8 mouse cellular contexts compared by ENCODE assay signal in the genomic region with DNA sequence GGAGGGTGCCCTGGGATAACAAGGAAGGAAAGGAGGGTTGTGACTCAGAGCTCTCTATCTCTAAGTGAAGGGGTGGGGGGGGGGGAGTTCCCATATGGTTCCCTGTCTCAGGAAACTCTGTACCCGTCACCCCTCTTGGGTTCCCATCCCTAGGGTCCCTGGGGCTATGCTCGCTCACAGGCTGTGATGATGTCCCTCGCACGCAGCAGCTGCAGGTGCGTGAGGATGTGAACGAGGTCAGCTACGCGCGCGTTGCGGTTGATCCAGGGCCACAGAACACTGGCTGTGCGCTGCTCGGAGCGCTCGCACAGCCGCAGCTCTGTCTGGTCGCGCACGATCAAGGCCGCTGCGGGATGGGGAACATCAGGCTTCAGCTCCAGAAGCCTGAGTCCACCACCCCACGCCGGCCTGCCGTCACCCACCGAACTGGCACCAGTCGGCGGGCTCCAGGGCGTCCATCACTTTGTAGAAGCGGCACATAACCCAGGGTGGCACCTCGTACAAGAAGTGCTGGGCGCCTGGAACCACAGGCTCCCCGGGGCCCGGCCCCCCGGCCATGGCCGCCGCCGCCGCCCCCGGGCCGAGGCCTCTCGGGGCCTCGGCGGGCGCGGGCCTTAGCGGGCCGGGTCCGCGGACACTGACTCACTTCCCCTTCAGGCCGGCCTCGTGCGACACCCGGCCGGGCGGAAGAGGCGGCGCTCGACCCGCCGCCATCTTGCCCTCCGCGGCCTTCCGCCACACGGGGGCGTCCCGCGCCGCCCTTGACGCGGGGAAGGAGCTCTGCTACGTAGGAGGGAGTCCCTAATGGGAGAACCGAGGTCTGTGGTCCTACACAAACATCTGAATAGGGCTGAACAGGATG. TPM values are rescaled to one million over a fixed set of nuclear protein-coding genes. Genes with fewer than 3 reads are reported as not detected.
DNase-seq lines count a peak whose midpoint lies in the region; ATAC-seq and TF ChIP-seq lines count a peak whose summit lies in the region.

Irak1 (minus strand) TSS at position 731 of the 862 bp plus-strand sequence.

- H3K79me2 ChIP-seq in MEL (ENCODE audit: control insufficient read depth, insufficient read depth, low read length, poor library complexity) = peaks cover 13% of the 10 kb centered on the region

- TF ChIP-seq POLR2A in MEL (IDR thresholded peaks at IDR 0.05; ENCODE audit: control insufficient read depth in 1 of 2, insufficient read depth in 1 of 2, low read depth in 1 of 2, low read length in 2 of 2, poor library complexity in 1 of 2) = peak; percentile 53 to 82; a peak in 2 of 4 replicates
- TF ChIP-seq POLR2A in lung, adult 2 months (IDR thresholded peaks at IDR 0.05; ENCODE audit: borderline replicate concordance, extremely low read depth, low read depth, low read length) = 0 out of 2 replicates have a peak, but pooled peaks have one; percentile 3

- peak; percentile 81 for DNase-seq in MEL (ENCODE audit: low read depth, low spot score)
- DNase-seq in cerebellum, adult 18-20 months = peak; percentile 73 to 85
- peak; percentile 81 for DNase-seq in forebrain, postnatal 0 days
- DNase-seq in heart, postnatal 36 days = peak; percentile 84 to 85
- DNase-seq in layer of hippocampus, adult 18-20 months (ENCODE audit: low spot score in 2 of 2) = peak; percentile 35 to 57
- DNase-seq in lung, adult 2 months = peak; percentile 72
- peak; percentile 79 for DNase-seq in testis, postnatal 14 days (ENCODE audit: low spot score)

- intact Hi-C loops in heart, postnatal 36 days (cut with DNase I) = loop anchor here (1.0 to 2.0 kb wide), 4 partner anchors 55 to 389 kb away; no protein-coding TSS in a partner anchor

- peaks cover 0 to 8% of the 10 kb centered on the region in 2 experiments; a peak in 3 of 4 replicates for H3K36me3 ChIP-seq in MEL (ENCODE audit: control insufficient read depth in 1 of 2, insufficient read depth in 2 of 2, low read length in 2 of 2)
- H3K36me3 ChIP-seq in forebrain, postnatal 0 days (ENCODE audit: insufficient read depth) = no peaks in the 10 kb centered on the region
- H3K36me3 ChIP-seq in neural tube, embryonic 15.5 days = no peaks in the 10 kb centered on the region

- 22% methylated on average over 66 of the region's 72 CpGs for WGBS in forebrain, postnatal 0 days
- 26% methylated on average over 70 of the region's 72 CpGs for WGBS in lung, adult 2 months
- 12% methylated on average over 58 of the region's 72 CpGs for WGBS in neural tube, embryonic 15.5 days

- H3K4me3 ChIP-seq in MEL (ENCODE audit: control insufficient read depth in 1 of 2, insufficient read depth in 1 of 2, low read depth in 2 of 2, low read length in 2 of 2) = peak within 1 kb of the TSS; percentile 66 to 99
- peak within 1 kb of the TSS; percentile 49 for H3K4me3 ChIP-seq in forebrain, postnatal 0 days (ENCODE audit: low read depth, low read length)
- peak within 1 kb of the TSS; percentile 96 for H3K4me3 ChIP-seq in lung, adult 2 months (replicated peaks; ENCODE audit: extremely low read depth, low read depth, low read length)
- peak within 1 kb of the TSS; percentile 54 for H3K4me3 ChIP-seq in neural tube, embryonic 15.5 days (replicated peaks)

- H3K4me2 ChIP-seq in forebrain, postnatal 0 days (ENCODE audit: low read depth) = peak within 1 kb of the TSS; percentile 57
- H3K4me2 ChIP-seq in neural tube, embryonic 15.5 days = peak within 1 kb of the TSS; percentile 59

- peak; percentile 50 for TF ChIP-seq RAD21 in MEL (IDR thresholded peaks at IDR 0.05; ENCODE audit: low read depth, low read length)

- peak; percentile 25 to 77 (median 65); a peak in 5 of 6 replicates for TF ChIP-seq CTCF in MEL (IDR thresholded peaks at IDR 0.05 in 2 of 3, conservative IDR thresholded peaks at IDR 0.05 in 1 of 3; ENCODE audit: control insufficient read depth in 1 of 3, insufficient read depth in 1 of 3, low read depth in 2 of 3, low read length in 3 of 3, poor library complexity in 1 of 3, severe bottlenecking in 1 of 3)
- peak; percentile 74 for TF ChIP-seq CTCF in forebrain, postnatal 0 days (IDR thresholded peaks at IDR 0.05; ENCODE audit: low read depth)
- peak; percentile 39 for TF ChIP-seq CTCF in lung, adult 2 months (IDR thresholded peaks at IDR 0.05; ENCODE audit: insufficient read depth, low read length)

- H3K27ac ChIP-seq in MEL (ENCODE audit: control insufficient read depth, low read depth, low read length) = peak within 1 kb of the TSS; percentile 77
- H3K27ac ChIP-seq in forebrain, postnatal 0 days (ENCODE audit: low read depth, low read length) = peak within 1 kb of the TSS; percentile 85
- H3K27ac ChIP-seq in neural tube, embryonic 15.5 days (replicated peaks) = peak within 1 kb of the TSS; percentile 87

- no peaks in the 10 kb centered on the region for H3K27me3 ChIP-seq in MEL (ENCODE audit: control insufficient read depth in 1 of 2, insufficient read depth in 2 of 2, low read length in 2 of 2)
- H3K27me3 ChIP-seq in forebrain, postnatal 0 days (ENCODE audit: insufficient read depth, low read length) = no peaks in the 10 kb centered on the region
- no peaks in the 10 kb centered on the region for H3K27me3 ChIP-seq in neural tube, embryonic 15.5 days (replicated peaks)

- peak within 1 kb of the TSS; percentile 100 for H3K9ac ChIP-seq in MEL (ENCODE audit: control insufficient read depth, low read depth, low read length, poor library complexity, severe bottlenecking)
- peak within 1 kb of the TSS; percentile 72 for H3K9ac ChIP-seq in forebrain, postnatal 0 days
- H3K9ac ChIP-seq in neural tube, embryonic 15.5 days (replicated peaks) = peak within 1 kb of the TSS; percentile 69

- H3K9me3 ChIP-seq in MEL (replicated peaks; ENCODE audit: insufficient read depth, low read length) = no peaks in the 10 kb centered on the region
- H3K9me3 ChIP-seq in forebrain, postnatal 0 days (ENCODE audit: low read length) = no peaks in the 10 kb centered on the region
- H3K9me3 ChIP-seq in neural tube, embryonic 15.5 days (replicated peaks) = no peaks in the 10 kb centered on the region

- peaks cover 0 to 3% of the 10 kb centered on the region in 2 experiments; a peak in 2 of 4 replicates for H3K4me1 ChIP-seq in MEL (ENCODE audit: control insufficient read depth in 1 of 2, insufficient read depth in 2 of 2, low read length in 2 of 2)
- no peaks in the 10 kb centered on the region for H3K4me1 ChIP-seq in forebrain, postnatal 0 days (ENCODE audit: insufficient read depth)
- peaks cover 2% of the 10 kb centered on the region for H3K4me1 ChIP-seq in lung, adult 2 months (ENCODE audit: control insufficient read depth, insufficient read depth, low read length)
- peaks cover 15% of the 10 kb centered on the region for H3K4me1 ChIP-seq in neural tube, embryonic 15.5 days

- ATAC-seq in forebrain, postnatal 0 days = peak; percentile 94
- ATAC-seq in neural tube, embryonic 15.5 days (ENCODE audit: low FRiP score) = peak; percentile 93

- TF ChIP-seq EP300 in MEL (IDR thresholded peaks at IDR 0.05; ENCODE audit: low read depth in 1 of 2, low read length in 2 of 2) = no peak

TF ChIP-seq in MEL, 35 proteins besides CTCF, POLR2A, EP300 and RAD21 (continues in another document):
- no peak for TF ChIP-seq ZMIZ1 (IDR thresholded peaks at IDR 0.05; ENCODE audit: low read depth, low read length)
- TF ChIP-seq JUND (IDR thresholded peaks at IDR 0.05; ENCODE audit: low read depth, low read length) = no peak
- no peak for TF ChIP-seq MEF2A (IDR thresholded peaks at IDR 0.05; ENCODE audit: extremely low read depth, insufficient replicate concordance, low read depth, low read length, poor library complexity, severe bottlenecking)
- TF ChIP-seq NRF1 (IDR thresholded peaks at IDR 0.05; ENCODE audit: insufficient read depth, low read depth, low read length, poor library complexity, severe bottlenecking) = no peak
- 0 out of 2 replicates have a peak, but pooled peaks have one; percentile 36 for TF ChIP-seq MYC (IDR thresholded peaks at IDR 0.05; ENCODE audit: low read depth, low read length)
- peak; percentile 56 for TF ChIP-seq NELFE (IDR thresholded peaks at IDR 0.05; ENCODE audit: low read depth, low read length)
- 0 out of 2 replicates have a peak, but pooled peaks have one; percentile 34 for TF ChIP-seq TBP (IDR thresholded peaks at IDR 0.05; ENCODE audit: low read depth, low read length)
- no peak for TF ChIP-seq ETS1 (IDR thresholded peaks at IDR 0.05; ENCODE audit: low read depth, low read length)
- 0 out of 2 replicates have a peak, but pooled peaks have one; percentile 4 for TF ChIP-seq ZC3H11A (IDR thresholded peaks at IDR 0.05; ENCODE audit: low read depth, low read length)
- no peak for TF ChIP-seq GABPA (IDR thresholded peaks at IDR 0.05; ENCODE audit: low read depth, low read length)
- TF ChIP-seq USF1 (IDR thresholded peaks at IDR 0.05; ENCODE audit: low read depth, low read length) = no peak
- TF ChIP-seq CHD1 (IDR thresholded peaks at IDR 0.05; ENCODE audit: low read depth, low read length) = no peak
- TF ChIP-seq KAT2A (conservative IDR thresholded peaks at IDR 0.05; ENCODE audit: low read depth, low read length) = no peak
- no peak for TF ChIP-seq MYB (IDR thresholded peaks at IDR 0.05; ENCODE audit: low read depth, low read length)
- TF ChIP-seq ELF1 (IDR thresholded peaks at IDR 0.05; ENCODE audit: low read depth, low read length) = peak; percentile 83
- TF ChIP-seq ZKSCAN1 (IDR thresholded peaks at IDR 0.05; ENCODE audit: low read depth, low read length) = no peak
- no peak for TF ChIP-seq TAL1 (IDR thresholded peaks at IDR 0.05; ENCODE audit: low read length)
- TF ChIP-seq E2F4 (IDR thresholded peaks at IDR 0.05; ENCODE audit: borderline replicate concordance, low read depth, low read length) = no peak
- no peak for TF ChIP-seq POLR2AphosphoS2 (IDR thresholded peaks at IDR 0.05; ENCODE audit: low read length)
- TF ChIP-seq GATA1 (IDR thresholded peaks at IDR 0.05; ENCODE audit: low read depth, low read length) = no peak
- TF ChIP-seq MAZ (IDR thresholded peaks at IDR 0.05; ENCODE audit: low read depth, low read length) = no peak
- no peak for TF ChIP-seq RCOR1 (IDR thresholded peaks at IDR 0.05; ENCODE audit: low read depth, low read length)
- no peak for TF ChIP-seq POLR2AphosphoS5 (IDR thresholded peaks at IDR 0.05; ENCODE audit: borderline replicate concordance, low read depth, low read length)

RNA-seq across cellular contexts. Expression of gene Irak1, which starts in this region (rescaled TPM):
- total RNA-seq in MEL (2012; rRNA removed) = 30.1 and 33.7 TPM in 2 replicates
- 100 to 1,000 TPM in 1 of 2 experiments, not detected in 1; 106 TPM for polyA plus RNA-seq in MEL (2012; ENCODE audit: insufficient read depth in 1 of 2, insufficient read length in 2 of 2, low read depth in 1 of 2, low replicate concordance in 2 of 2, missing spikeins in 1 of 2)
- 41.9 and 63.7 TPM in 2 replicates for total RNA-seq in forebrain, postnatal 0 days (2014; rRNA removed)
- polyA plus RNA-seq in forebrain, postnatal 0 days (2015; fragmentation: Nextera tagmentation; extraction: Ambion mirVana) = 21.0 and 28.0 TPM in 2 replicates
- 10 to 100 TPM; 54.1 to 60.7 TPM for total RNA-seq in heart, postnatal 36 days (2021)
- 10 to 100 TPM; 50.1 to 55.4 TPM for total RNA-seq in layer of hippocampus, adult 18-20 months (2021)
- polyA plus RNA-seq in lung, adult 2 months (2012; rRNA removed) = 152 and 177 TPM in 2 replicates
- polyA plus RNA-seq in neural tube, embryonic 15.5 days (2015; fragmentation: Nextera tagmentation; extraction: Ambion mirVana) = 42.3 and 51.5 TPM in 2 replicates

Comparison
In these comparisons a context has a peak if more than half of its experiments do, and no peak if none do; other contexts are left out.
1. Peak in every context shown above with its lines: DNase-seq, ATAC-seq, H3K4me3 ChIP-seq and H3K27ac ChIP-seq.